Mouse (Mus musculus) B cell, adult 2 months (primary cell): ENCODE results near the gene Pphln1.

Experiments
- DNase-seq, 2 experiments: peaks; one replicate each; pipeline ENCODE4 v3.0.0; 2022

The Pphln1 gene

GRCm38 (mm10) chr15:93510690-93511336 is 112.7 kb downstream of the Pphln1 start:
- DNase-seq: no peak

GRCm38 (mm10) chr15:93512437-93512836 is 114.3 kb downstream of the Pphln1 start:
- no peak for DNase-seq

- DNase-seq: no peak
These were observed 115.8 kb downstream of the Pphln1 start for GRCm38 (mm10) chr15:93513939-93514341.

GRCm38 (mm10) chr15:93515316-93515715 is 117.2 kb downstream of the Pphln1 start:
- DNase-seq: no peak

- no peak for DNase-seq
These were observed 118.9 kb downstream of the Pphln1 start for GRCm38 (mm10) chr15:93517022-93517565.

- DNase-seq: no peak
These were observed 120.2 kb downstream of the Pphln1 start for GRCm38 (mm10) chr15:93518143-93518902.

- DNase-seq: peak; percentile 74 to 78
These were observed 121.0 kb downstream of the Pphln1 start for GRCm38 (mm10) chr15:93518941-93519835.

- no peak for DNase-seq
These were observed 122.0 kb downstream of the Pphln1 start for GRCm38 (mm10) chr15:93519836-93520826.

GRCm38 (mm10) chr15:93521088-93521786 is 123.1 kb downstream of the Pphln1 start:
- DNase-seq: no peak

- DNase-seq: no peak
These were observed 123.6 kb downstream of the Pphln1 start for GRCm38 (mm10) chr15:93521787-93522180.

- no peak for DNase-seq
These were observed 127.3 kb downstream of the Pphln1 start for GRCm38 (mm10) chr15:93525305-93525917.

GRCm38 (mm10) chr15:93529831-93530702 is 131.9 kb downstream of the Pphln1 start:
- no peak for DNase-seq

GRCm38 (mm10) chr15:93530703-93531032 is 132.5 kb downstream of the Pphln1 start:
- no peak for DNase-seq

GRCm38 (mm10) chr15:93536191-93536590 is 138.0 kb downstream of the Pphln1 start:
- no peak for DNase-seq

- DNase-seq: no peak
These were observed 139.6 kb downstream of the Pphln1 start for GRCm38 (mm10) chr15:93537745-93538144.

- DNase-seq: no peak
These were observed 140.5 kb downstream of the Pphln1 start for GRCm38 (mm10) chr15:93538551-93539205.

GRCm38 (mm10) chr15:93539415-93539814 is 141.3 kb downstream of the Pphln1 start:
- DNase-seq: no peak
